Comparison of ENCODE assay signal across 13 mouse cellular contexts in genomic region chr19:5296630-5297029, GRCm38 (mm10). TPM values are rescaled to one million over a fixed set of nuclear protein-coding genes. Genes with fewer than 3 reads are reported as not detected.
DNase-seq lines count a peak whose midpoint lies in the region; ATAC-seq lines count a peak whose summit lies in the region.
"Had no signal": no experiment of that assay in that cellular context is flagged by ENCODE, and none has a peak within 500 bp of the region (broad histone marks: within the 10 kb centered on the region; RNA-seq: fewer than 3 reads in every experiment).

No protein-coding gene starts in this region.

- H3K4me2 ChIP-seq in kidney, embryonic 15.5 days = peak overlapping the region; percentile 71; the same call in 1 of the 2 replicates
- H3K4me2 ChIP-seq in liver, embryonic 15.5 days = peak overlapping the region; percentile 82; the same call in 1 of the 2 replicates

- H3K9ac ChIP-seq in kidney, embryonic 15.5 days = no peak overlapping the region; the same call in 1 of the 2 replicates
- no peak overlapping the region for H3K9ac ChIP-seq in liver, embryonic 15.5 days

- peaks cover 11% of the 10 kb centered on the region; the same call in 1 of the 2 replicates for H3K27me3 ChIP-seq in kidney, embryonic 15.5 days
- 0 out of 2 replicates have a peak, but pooled peaks cover 2% of the 10 kb centered on the region for H3K27me3 ChIP-seq in embryonic facial prominence, embryonic 10.5 days (replicated peaks; ENCODE audit: low read depth, poor library complexity, severe bottlenecking)
- peaks cover 41% of the 10 kb centered on the region for H3K27me3 ChIP-seq in liver, embryonic 15.5 days
- H3K27me3 ChIP-seq: neural tube, embryonic 13.5 days had no signal

- H3K4me3 ChIP-seq in kidney, embryonic 15.5 days (replicated peaks) = no peak overlapping the region
- H3K4me3 ChIP-seq in embryonic facial prominence, embryonic 10.5 days = 0 out of 2 replicates have a peak overlapping the region, but pooled peaks have one; percentile 16
- no peak overlapping the region for H3K4me3 ChIP-seq in liver, embryonic 15.5 days (replicated peaks)

- peaks cover 48% of the 10 kb centered on the region for H3K4me1 ChIP-seq in kidney, embryonic 15.5 days
- H3K4me1 ChIP-seq in embryonic facial prominence, embryonic 10.5 days = peaks cover 55% of the 10 kb centered on the region
- peaks cover 23% of the 10 kb centered on the region for H3K4me1 ChIP-seq in liver, embryonic 15.5 days (replicated peaks)

- ATAC-seq in kidney, embryonic 15.5 days (replicated peaks; ENCODE audit: low FRiP score) = no peak
- ATAC-seq in liver, embryonic 15.5 days (ENCODE audit: insufficient read depth) = no peak

- no peaks in the 10 kb centered on the region for H3K9me3 ChIP-seq in kidney, embryonic 15.5 days (replicated peaks)
- H3K9me3 ChIP-seq in embryonic facial prominence, embryonic 10.5 days = no peaks in the 10 kb centered on the region
- H3K9me3 ChIP-seq in liver, embryonic 15.5 days (replicated peaks) = no peaks in the 10 kb centered on the region
- H3K9me3 ChIP-seq: G1E; neural tube, embryonic 13.5 days had no signal

- no peak for DNase-seq in kidney, adult 8-10 months
- no peak for DNase-seq in embryonic facial prominence, embryonic 10.5 days (ENCODE audit: low spot score)
- peak; percentile 78 to 89 for DNase-seq in layer of hippocampus, adult 18-20 months (ENCODE audit: low spot score in 2 of 2)
- no peak for DNase-seq in cerebellum, postnatal 14 days
- DNase-seq in ovary, postnatal 10 days (ENCODE audit: low spot score) = no peak
- DNase-seq: cerebellum, adult 2 months; kidney, postnatal 36 days; lung, postnatal 36 days had no signal

- no peak overlapping the region for H3K27ac ChIP-seq in kidney, embryonic 15.5 days
- no peak overlapping the region; the same call in 1 of the 2 replicates for H3K27ac ChIP-seq in embryonic facial prominence, embryonic 10.5 days (replicated peaks)
- H3K27ac ChIP-seq in liver, embryonic 15.5 days (replicated peaks) = no peak overlapping the region

- WGBS in kidney, embryonic 15.5 days = 29% methylated on average over 5 of the region's 5 CpGs
- 87% methylated on average over 5 of the region's 5 CpGs for WGBS in embryonic facial prominence, embryonic 10.5 days
- WGBS in liver, embryonic 15.5 days (ENCODE audit: insufficient replicate concordance) = 67% methylated on average over 5 of the region's 5 CpGs

- peaks cover 27% of the 10 kb centered on the region for H3K36me3 ChIP-seq in kidney, embryonic 15.5 days
- H3K36me3 ChIP-seq in embryonic facial prominence, embryonic 10.5 days (replicated peaks) = peaks cover 26% of the 10 kb centered on the region
- peaks cover 21% of the 10 kb centered on the region for H3K36me3 ChIP-seq in liver, embryonic 15.5 days (replicated peaks)

RNA-seq across cellular contexts. Expression of gene Sf3b2, which starts 1.4 kb away (rescaled TPM):
- polyA plus RNA-seq in kidney, embryonic 15.5 days (2015; fragmentation: Nextera tagmentation; extraction: Ambion mirVana) = 351 and 362 TPM in 2 replicates
- polyA plus RNA-seq in embryonic facial prominence, embryonic 10.5 days (2016; fragmentation: Nextera tagmentation; extraction: Ambion mirVana) = 456 and 467 TPM in 2 replicates
- 100 to 1,000 TPM; 215 to 219 TPM for total RNA-seq in layer of hippocampus, adult 18-20 months (2021)
- 113 and 114 TPM in 2 replicates for polyA plus RNA-seq in liver, embryonic 15.5 days (2015; fragmentation: Nextera tagmentation; extraction: Ambion mirVana)

RNA-seq across cellular contexts. Expression of gene Gal3st3, which starts 1.5 kb away (rescaled TPM):
- polyA plus RNA-seq in kidney, embryonic 15.5 days (2015; fragmentation: Nextera tagmentation; extraction: Ambion mirVana) = 3.8 and 3.9 TPM in 2 replicates
- 8.5 and 8.6 TPM in 2 replicates for polyA plus RNA-seq in embryonic facial prominence, embryonic 10.5 days (2016; fragmentation: Nextera tagmentation; extraction: Ambion mirVana)
- total RNA-seq in layer of hippocampus, adult 18-20 months (2021) = 100 to 1,000 TPM; 102 to 107 TPM
- 0.06 and 0.09 TPM in 2 replicates for polyA plus RNA-seq in liver, embryonic 15.5 days (2015; fragmentation: Nextera tagmentation; extraction: Ambion mirVana)
- polyA plus RNA-seq: G1E had no signal

RNA-seq across cellular contexts. Expression of gene Pacs1, which starts 23.7 kb away (rescaled TPM):
- polyA plus RNA-seq in kidney, embryonic 15.5 days (2015; fragmentation: Nextera tagmentation; extraction: Ambion mirVana) = 23.2 and 25.0 TPM in 2 replicates
- 24.8 and 25.6 TPM in 2 replicates for polyA plus RNA-seq in embryonic facial prominence, embryonic 10.5 days (2016; fragmentation: Nextera tagmentation; extraction: Ambion mirVana)
- total RNA-seq in layer of hippocampus, adult 18-20 months (2021) = 10 to 100 TPM; 52.1 to 52.5 TPM
- polyA plus RNA-seq in liver, embryonic 15.5 days (2015; fragmentation: Nextera tagmentation; extraction: Ambion mirVana) = 8.6 TPM in 2 replicates

RNA-seq across cellular contexts. Expression of gene Catsper1, which starts 38.9 kb away (rescaled TPM):
- not detected in 2 replicates for polyA plus RNA-seq in kidney, embryonic 15.5 days (2015; fragmentation: Nextera tagmentation; extraction: Ambion mirVana)
- not detected in 2 replicates for polyA plus RNA-seq in embryonic facial prominence, embryonic 10.5 days (2016; fragmentation: Nextera tagmentation; extraction: Ambion mirVana)
- not detected for total RNA-seq in layer of hippocampus, adult 18-20 months (2021)
- polyA plus RNA-seq in liver, embryonic 15.5 days (2015; fragmentation: Nextera tagmentation; extraction: Ambion mirVana) = not detected in 2 replicates
- total RNA-seq: G1E had no signal
- polyA plus RNA-seq: cerebellum, adult 2 months; G1E; heart, embryonic 16.5 days; neural tube, embryonic 13.5 days had no signal

RNA-seq across cellular contexts. Expression of gene Cst6, which starts 52.7 kb away (rescaled TPM):
- 0.45 and 1.2 TPM in 2 replicates for polyA plus RNA-seq in kidney, embryonic 15.5 days (2015; fragmentation: Nextera tagmentation; extraction: Ambion mirVana)
- polyA plus RNA-seq in embryonic facial prominence, embryonic 10.5 days (2016; fragmentation: Nextera tagmentation; extraction: Ambion mirVana) = 0.24 and 0.65 TPM in 2 replicates
- 10 to 100 TPM in 1 of 2 experiments, 1 to 10 TPM in 1; 8.6 to 10.4 TPM for total RNA-seq in layer of hippocampus, adult 18-20 months (2021)
- not detected in 2 replicates for polyA plus RNA-seq in liver, embryonic 15.5 days (2015; fragmentation: Nextera tagmentation; extraction: Ambion mirVana)
- polyA plus RNA-seq: G1E had no signal

Comparison
In these comparisons a context has a peak if more than half of its experiments do, and no peak if none do; other contexts are left out.
1. DNase-seq: peak in layer of hippocampus, adult 18-20 months (2 of 2); none in kidney, adult 8-10 months (0 of 2), embryonic facial prominence, embryonic 10.5 days (single experiment), cerebellum, postnatal 14 days (0 of 2) and ovary, postnatal 10 days (single experiment).